Mouse (Mus musculus): ENCODE data around the gene Hnf4a. TPM values are rescaled to one million over a fixed set of nuclear protein-coding genes. Genes with fewer than 3 reads are reported as not detected.

The Hnf4a gene
- polyA plus RNA-seq, 1 experiment from 2014 or later: 21.6 TPM

DNA sequence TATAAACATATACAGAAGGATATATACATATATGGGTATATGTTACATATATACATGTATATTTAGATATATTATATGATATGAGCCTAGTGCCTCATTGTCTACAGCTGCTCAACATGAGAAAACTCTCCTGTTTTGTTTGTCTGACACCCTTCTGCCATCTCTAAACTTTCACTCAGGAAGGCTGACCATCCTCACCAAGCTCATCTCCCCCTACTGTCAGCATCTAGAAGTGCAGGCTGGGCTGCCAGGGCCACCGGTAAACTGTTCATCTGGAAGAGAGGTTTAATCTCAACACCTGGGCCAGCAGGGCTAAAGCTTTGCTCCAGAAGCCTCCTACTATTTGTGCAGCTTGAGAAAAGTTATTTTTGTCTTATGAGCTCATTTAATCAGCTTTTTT lies 92.6 kb downstream of the Hnf4a start:
- H3K9ac ChIP-seq (ENCODE audit: low read depth, low read length): no peak overlapping the region
- 6% methylated on average over 1 of the region's 1 CpGs for WGBS
- H3K27ac ChIP-seq: no peak overlapping the region
- no peaks in the 10 kb centered on the region for H3K9me3 ChIP-seq (replicated peaks; ENCODE audit: low read length)
- DNase-seq (ENCODE audit: low spot score) (peak; percentile 75), ATAC-seq (replicated peaks; ENCODE audit: low FRiP score, low read depth) (no peak)
- H3K4me2 ChIP-seq (ENCODE audit: low read length): no peak overlapping the region
- no peaks in the 10 kb centered on the region for H3K27me3 ChIP-seq (ENCODE audit: insufficient read depth, low read length)
- H3K4me1 ChIP-seq (replicated peaks; ENCODE audit: insufficient read depth, low read length): peaks cover 14% of the 10 kb centered on the region
- no peaks in the 10 kb centered on the region for H3K36me3 ChIP-seq (ENCODE audit: insufficient read depth, low read length)
- peak; percentile 87 for TF ChIP-seq CTCF (IDR thresholded peaks at IDR 0.05; ENCODE audit: low read depth)
- H3K4me3 ChIP-seq (replicated peaks; ENCODE audit: low read depth, low read length): no peak overlapping the region

DNA sequence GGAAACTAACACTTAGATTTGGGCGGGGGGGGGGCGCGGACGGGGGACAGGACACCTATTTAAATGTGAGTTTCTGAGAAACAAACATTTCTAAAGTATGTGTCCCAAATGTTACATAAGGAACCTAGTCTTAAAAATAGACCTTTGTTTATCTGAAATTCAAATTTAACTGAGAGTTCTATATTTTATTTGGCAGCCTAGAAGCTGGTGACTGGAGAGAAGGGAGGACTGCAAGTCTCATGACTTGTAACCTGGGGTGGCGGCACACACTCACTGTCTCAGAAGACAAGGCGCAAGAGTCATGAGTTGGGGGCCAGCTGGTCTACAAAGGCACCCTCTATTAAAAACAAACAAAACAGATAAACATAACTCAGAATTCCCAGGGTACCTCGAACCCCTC lies 94.5 kb downstream of the Hnf4a start:
- Histone ChIP-seq H3K4me3 (replicated peaks; ENCODE audit: low read depth, low read length) (no peak overlapping the region), H3K4me1 (replicated peaks; ENCODE audit: insufficient read depth, low read length) (peaks cover 8% of the 10 kb centered on the region), H3K9ac (ENCODE audit: low read depth, low read length) (no peak overlapping the region), H3K27ac (no peak overlapping the region), H3K27me3 (ENCODE audit: insufficient read depth, low read length) (no peaks in the 10 kb centered on the region), H3K9me3 (replicated peaks; ENCODE audit: low read length) (no peaks in the 10 kb centered on the region), H3K4me2 (ENCODE audit: low read length) (no peak overlapping the region), H3K36me3 (ENCODE audit: insufficient read depth, low read length) (no peaks in the 10 kb centered on the region)
- no peak for ATAC-seq (replicated peaks; ENCODE audit: low FRiP score, low read depth)
- WGBS: 85% methylated on average over 7 of the region's 7 CpGs
- TF ChIP-seq CTCF (IDR thresholded peaks at IDR 0.05; ENCODE audit: low read depth): no peak
- DNase-seq (ENCODE audit: low spot score): no peak

DNA sequence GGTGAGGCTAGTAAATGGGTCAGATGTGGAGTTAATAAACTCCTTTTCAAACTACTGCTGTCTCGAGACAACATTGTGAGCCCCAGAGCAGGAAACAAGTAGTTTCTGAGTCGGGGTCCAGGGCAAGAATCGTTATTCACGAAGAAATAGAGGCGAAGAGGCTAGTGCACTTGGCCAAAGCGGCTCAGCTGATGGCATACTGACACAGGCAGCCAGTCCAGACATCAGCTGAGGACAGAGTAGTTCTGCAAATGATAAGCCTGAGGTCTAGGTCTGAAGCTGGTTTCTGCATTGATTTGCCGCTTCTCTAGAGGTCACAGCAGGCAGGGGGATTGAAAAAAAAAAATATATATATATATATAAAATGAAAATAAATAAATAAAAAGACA lies 95.1 kb downstream of the Hnf4a start:
- no peak for TF ChIP-seq CTCF (IDR thresholded peaks at IDR 0.05; ENCODE audit: low read depth)
- Histone ChIP-seq H3K9me3 (replicated peaks; ENCODE audit: low read length) (no peaks in the 10 kb centered on the region), H3K4me3 (replicated peaks; ENCODE audit: low read depth, low read length) (peak overlapping the region; percentile 88; the same call in 1 of the 2 replicates), H3K27me3 (ENCODE audit: insufficient read depth, low read length) (no peaks in the 10 kb centered on the region), H3K4me1 (replicated peaks; ENCODE audit: insufficient read depth, low read length) (peaks cover 8% of the 10 kb centered on the region; the same call in 1 of the 2 replicates), H3K36me3 (ENCODE audit: insufficient read depth, low read length) (no peaks in the 10 kb centered on the region), H3K9ac (ENCODE audit: low read depth, low read length) (no peak overlapping the region; the same call in 1 of the 2 replicates), H3K4me2 (ENCODE audit: low read length) (peak overlapping the region; percentile 76), H3K27ac (0 out of 2 replicates have a peak overlapping the region, but pooled peaks have one; percentile 90)
- 66% methylated on average over 7 of the region's 7 CpGs for WGBS
- ATAC-seq (replicated peaks; ENCODE audit: low FRiP score, low read depth): no peak
- no peak for DNase-seq (ENCODE audit: low spot score)

DNA sequence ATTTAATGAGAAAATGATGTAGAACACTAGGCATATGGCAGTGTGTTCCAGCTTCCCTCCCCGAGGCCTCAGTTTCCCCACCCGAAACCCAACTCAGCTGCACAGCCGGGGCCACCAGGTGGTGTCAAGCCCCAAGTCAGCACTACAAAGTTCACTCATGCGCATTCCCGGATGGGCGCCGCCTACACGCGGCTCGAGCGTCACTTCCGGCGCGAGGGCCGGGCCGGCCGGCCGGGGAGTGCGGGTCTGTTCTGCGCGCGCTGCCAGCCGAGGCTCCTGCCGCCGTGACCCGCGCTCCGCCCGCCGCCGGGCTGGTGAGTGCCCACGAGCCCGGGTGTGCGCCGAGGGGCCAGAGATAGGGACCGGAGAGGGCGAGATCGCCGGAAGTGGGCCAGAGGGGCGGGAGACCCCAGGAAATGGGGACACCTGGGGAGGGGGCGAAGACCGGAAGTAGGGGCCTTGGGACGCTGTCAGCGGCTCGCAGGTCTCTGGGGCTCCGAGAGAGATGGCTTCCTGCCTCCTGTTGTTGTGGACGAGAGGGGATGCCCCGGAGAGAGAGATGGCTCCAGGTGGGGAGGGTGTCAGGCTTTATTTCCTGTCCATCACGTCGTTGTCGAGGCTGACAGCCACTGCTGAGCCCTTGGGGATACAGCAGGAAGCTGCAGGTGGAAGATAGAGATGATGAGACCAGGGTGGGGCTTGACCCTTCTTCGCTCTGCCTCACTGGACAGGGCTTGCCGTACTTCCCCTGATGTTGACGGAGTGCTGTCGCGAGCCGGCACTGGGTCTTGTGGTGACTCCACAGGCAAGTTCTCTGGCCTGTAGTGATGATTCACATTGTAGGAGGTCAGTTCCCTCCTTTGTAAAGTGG lies 95.7 kb downstream of the Hnf4a start, which contains the start of gene Ttpal:
Gene Ttpal, plus strand, starts transcription at position 214 of the 871 bp plus-strand sequence.
- H3K4me2 ChIP-seq (ENCODE audit: low read length): peak within 1 kb of the TSS; percentile 76
- peak within 1 kb of the TSS; percentile 92 for H3K9ac ChIP-seq (ENCODE audit: low read depth, low read length)
- H3K4me1 ChIP-seq (replicated peaks; ENCODE audit: insufficient read depth, low read length): peaks cover 8% of the 10 kb centered on the region; the same call in 1 of the 2 replicates
- peak; percentile 72 for TF ChIP-seq CTCF (IDR thresholded peaks at IDR 0.05; ENCODE audit: low read depth)
- H3K9me3 ChIP-seq (replicated peaks; ENCODE audit: low read length): no peaks in the 10 kb centered on the region
- peak within 1 kb of the TSS; percentile 88 for H3K4me3 ChIP-seq (replicated peaks; ENCODE audit: low read depth, low read length)
- DNase-seq (ENCODE audit: low spot score) (peak; percentile 93), ATAC-seq (replicated peaks; ENCODE audit: low FRiP score, low read depth) (peak; percentile 90)
- WGBS: under 1% methylated on average over 57 of the region's 57 CpGs
- H3K27ac ChIP-seq: peak within 1 kb of the TSS; percentile 90
- H3K36me3 ChIP-seq (ENCODE audit: insufficient read depth, low read length): no peaks in the 10 kb centered on the region
- no peaks in the 10 kb centered on the region for H3K27me3 ChIP-seq (ENCODE audit: insufficient read depth, low read length)

DNA sequence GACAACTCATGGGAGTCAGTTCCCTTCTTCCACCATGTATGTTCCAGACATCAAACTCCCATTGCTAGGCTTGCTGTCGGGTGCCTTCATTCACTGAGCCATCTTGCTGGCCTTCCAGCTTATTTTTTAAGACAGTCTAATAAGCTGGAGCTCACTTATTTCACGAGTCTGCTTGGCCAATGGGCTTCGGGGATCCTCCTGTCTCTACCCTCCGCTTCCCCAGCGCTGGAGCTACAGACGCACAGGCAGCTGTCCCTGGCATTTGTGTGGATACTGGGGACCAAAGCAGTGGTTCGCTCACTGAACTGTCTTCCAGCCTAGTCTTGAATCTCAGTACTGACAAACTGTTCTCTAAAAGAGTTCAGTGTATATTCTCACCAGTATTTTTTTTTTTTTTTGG lies 99.6 kb downstream of the Hnf4a start:
- H3K27me3 ChIP-seq (ENCODE audit: insufficient read depth, low read length): no peaks in the 10 kb centered on the region
- no peak for TF ChIP-seq CTCF (IDR thresholded peaks at IDR 0.05; ENCODE audit: low read depth)
- H3K4me2 ChIP-seq (ENCODE audit: low read length): no peak overlapping the region
- H3K4me3 ChIP-seq (replicated peaks; ENCODE audit: low read depth, low read length): no peak overlapping the region
- WGBS: 82% methylated on average over 7 of the region's 7 CpGs
- H3K27ac ChIP-seq: no peak overlapping the region
- ATAC-seq (replicated peaks; ENCODE audit: low FRiP score, low read depth) (no peak), DNase-seq (ENCODE audit: low spot score) (no peak)
- H3K4me1 ChIP-seq (replicated peaks; ENCODE audit: insufficient read depth, low read length): peaks cover 8% of the 10 kb centered on the region; the same call in 1 of the 2 replicates
- H3K9me3 ChIP-seq (replicated peaks; ENCODE audit: low read length): no peaks in the 10 kb centered on the region
- peaks cover 6% of the 10 kb centered on the region; the same call in 1 of the 2 replicates for H3K36me3 ChIP-seq (ENCODE audit: insufficient read depth, low read length)
- H3K9ac ChIP-seq (ENCODE audit: low read depth, low read length): no peak overlapping the region

DNA sequence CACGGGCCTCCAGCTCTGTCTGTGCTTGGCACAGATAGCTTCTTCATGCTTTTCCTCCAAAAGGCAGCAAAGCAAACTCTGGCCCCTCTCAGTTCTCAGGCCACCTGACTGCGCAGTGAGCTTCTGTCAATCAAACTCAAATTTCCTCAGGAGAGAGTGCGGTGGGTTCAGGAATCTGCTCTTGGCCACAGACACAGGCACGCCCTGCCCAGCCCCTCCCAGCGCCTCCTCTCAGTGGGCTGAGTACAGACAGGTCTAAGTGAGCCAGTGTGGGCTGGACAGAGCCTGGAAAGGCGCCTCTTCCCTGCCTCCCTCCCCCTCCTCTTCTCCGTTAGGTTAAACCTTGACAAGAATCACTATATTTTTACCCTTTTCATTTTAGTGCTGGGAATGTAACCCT lies 101.4 kb downstream of the Hnf4a start:
- Histone ChIP-seq H3K4me3 (replicated peaks; ENCODE audit: low read depth, low read length) (no peak overlapping the region), H3K4me1 (replicated peaks; ENCODE audit: insufficient read depth, low read length) (peaks cover 3% of the 10 kb centered on the region; the same call in 1 of the 2 replicates), H3K9me3 (replicated peaks; ENCODE audit: low read length) (no peaks in the 10 kb centered on the region), H3K9ac (ENCODE audit: low read depth, low read length) (no peak overlapping the region), H3K4me2 (ENCODE audit: low read length) (no peak overlapping the region), H3K27ac (no peak overlapping the region), H3K27me3 (ENCODE audit: insufficient read depth, low read length) (no peaks in the 10 kb centered on the region), H3K36me3 (ENCODE audit: insufficient read depth, low read length) (peaks cover 19% of the 10 kb centered on the region; the same call in 1 of the 2 replicates)
- ATAC-seq (replicated peaks; ENCODE audit: low FRiP score, low read depth) (no peak), DNase-seq (ENCODE audit: low spot score) (no peak)
- TF ChIP-seq CTCF (IDR thresholded peaks at IDR 0.05; ENCODE audit: low read depth): no peak
- 80% methylated on average over 7 of the region's 7 CpGs for WGBS

Data from kidney, postnatal 0 days (tissue).